Mouse (Mus musculus) common myeloid progenitor, adult 5-6 weeks (primary cell): ENCODE results near the gene Gm5150. TPM values are rescaled to one million over a fixed set of nuclear protein-coding genes. Genes with fewer than 3 reads are reported as not detected.
"Not testable (repeated sequence)": the region's sequence is repeated elsewhere in the genome, so short reads cannot be mapped to it uniquely, and the experiment has no call there.

ENCODE experiments used
- ATAC-seq: replicated peaks from 2 replicates; pipeline ENCODE4 v1.8.0; 2016; ENCODE audit warnings: low read depth, mild to moderate bottlenecking, moderate TSS enrichment, inconsistent platforms; ENCODE audit not compliant: poor library complexity, severe bottlenecking
- total RNA-seq: library from RNA; stranded (forward); fragments of 200-1000, 187-1606 nt; gene quantifications from 2 replicates; pipeline ENCODE4 v1.2.3, GENCODE M21; 2017

Gm5150 gene
- total RNA-seq = not detected in 2 replicates

- peak; percentile 81 for ATAC-seq
These were observed at the start of gene Gm5150 for GRCm38 (mm10) chr3:16006215-16006614. TSS of gene Gm5150 (minus strand) at chr3:16006437.

- ATAC-seq = not testable (repeated sequence)
These were observed 45.5 kb upstream of the Gm5150 start for GRCm38 (mm10) chr3:16051736-16052135.

DNA sequence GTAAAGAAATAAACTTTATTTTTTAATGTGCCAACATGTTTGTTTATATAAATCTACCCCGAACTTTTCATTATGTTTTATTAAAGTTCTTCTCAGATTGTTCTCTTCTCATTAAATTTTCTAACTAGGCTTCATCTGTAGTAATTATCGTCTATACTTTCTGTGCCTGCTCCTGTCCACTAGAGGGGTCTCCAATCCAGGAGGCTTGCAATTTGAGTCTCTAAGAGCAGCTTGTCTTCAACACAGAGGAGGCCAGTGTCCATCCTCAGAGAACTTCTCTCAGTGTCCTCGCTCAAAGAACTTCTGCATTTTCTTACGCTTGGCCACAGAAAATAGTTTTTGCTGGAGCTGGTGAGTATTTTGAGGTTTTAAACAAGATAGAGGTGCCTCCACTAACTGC is 41.1 kb upstream of the Gm5150 start:
- no peak for ATAC-seq

DNA sequence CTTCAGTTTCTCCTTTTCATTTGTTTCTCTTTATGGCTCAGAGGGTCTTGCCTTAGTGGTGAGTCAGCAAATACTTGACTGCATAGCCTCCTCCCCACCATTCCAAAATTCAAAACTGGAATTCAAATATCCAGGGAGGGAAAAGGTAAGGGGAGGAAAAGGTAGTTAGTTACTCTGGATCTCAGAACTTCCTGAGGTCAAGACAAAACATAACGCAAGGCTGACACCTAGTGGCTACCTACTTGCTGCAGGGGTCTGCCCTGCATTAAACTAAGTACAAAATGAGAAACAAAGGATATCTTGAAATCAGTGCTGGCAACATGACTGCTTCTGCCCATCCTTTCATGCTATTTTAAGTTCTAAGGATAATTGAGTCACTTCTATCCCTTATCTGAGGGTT is 37.1 kb upstream of the Gm5150 start:
- peak; percentile 87 for ATAC-seq

DNA sequence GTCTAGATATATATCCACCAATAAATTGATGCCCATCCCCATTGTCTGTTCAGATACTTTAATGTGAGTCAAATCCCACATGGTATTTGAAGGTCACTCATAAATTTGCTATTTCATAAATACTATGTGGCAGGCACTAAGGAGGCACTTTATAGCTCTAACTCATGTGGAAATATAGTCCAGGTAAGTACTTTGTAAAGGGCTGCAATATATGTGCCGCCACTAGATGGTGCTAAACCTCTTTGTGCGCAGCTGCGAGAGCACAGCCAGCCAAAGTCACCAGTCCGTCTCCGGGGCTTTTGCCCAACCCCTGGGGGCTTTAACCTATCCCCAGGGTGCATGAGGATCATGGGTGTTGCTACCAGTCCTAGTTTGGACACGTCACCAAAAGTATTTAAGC is 18.8 kb upstream of the Gm5150 start:
- peak; percentile 62; the same call in 1 of the 2 replicates for ATAC-seq

GRCm38 (mm10) chr3:16022214-16022613 is 16.0 kb upstream of the Gm5150 start:
- ATAC-seq = peak; percentile 47

DNA sequence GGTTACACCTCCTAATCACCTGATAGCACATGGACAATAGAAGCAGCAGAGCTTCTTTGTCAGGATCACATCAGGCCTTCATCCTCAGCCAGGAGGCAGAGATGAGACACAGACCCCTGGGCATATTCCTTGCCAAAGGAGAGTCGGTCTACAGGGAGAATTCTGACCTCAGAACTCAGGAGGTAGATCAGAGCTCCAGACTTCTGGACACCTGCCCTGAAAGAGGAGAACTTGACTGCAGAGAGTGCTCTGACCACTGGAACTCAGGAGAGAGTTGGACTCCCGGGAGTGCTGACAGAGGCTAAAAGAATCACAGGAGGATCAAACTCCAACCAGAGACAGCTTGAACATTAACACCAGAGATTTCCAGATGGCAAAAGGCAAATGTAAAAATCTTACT is 8.2 kb upstream of the Gm5150 start:
- ATAC-seq = not testable (repeated sequence)

GRCm38 (mm10) chr3:16007827-16008226 is 1.6 kb upstream of the Gm5150 start:
- ATAC-seq = peak; percentile 94

DNA sequence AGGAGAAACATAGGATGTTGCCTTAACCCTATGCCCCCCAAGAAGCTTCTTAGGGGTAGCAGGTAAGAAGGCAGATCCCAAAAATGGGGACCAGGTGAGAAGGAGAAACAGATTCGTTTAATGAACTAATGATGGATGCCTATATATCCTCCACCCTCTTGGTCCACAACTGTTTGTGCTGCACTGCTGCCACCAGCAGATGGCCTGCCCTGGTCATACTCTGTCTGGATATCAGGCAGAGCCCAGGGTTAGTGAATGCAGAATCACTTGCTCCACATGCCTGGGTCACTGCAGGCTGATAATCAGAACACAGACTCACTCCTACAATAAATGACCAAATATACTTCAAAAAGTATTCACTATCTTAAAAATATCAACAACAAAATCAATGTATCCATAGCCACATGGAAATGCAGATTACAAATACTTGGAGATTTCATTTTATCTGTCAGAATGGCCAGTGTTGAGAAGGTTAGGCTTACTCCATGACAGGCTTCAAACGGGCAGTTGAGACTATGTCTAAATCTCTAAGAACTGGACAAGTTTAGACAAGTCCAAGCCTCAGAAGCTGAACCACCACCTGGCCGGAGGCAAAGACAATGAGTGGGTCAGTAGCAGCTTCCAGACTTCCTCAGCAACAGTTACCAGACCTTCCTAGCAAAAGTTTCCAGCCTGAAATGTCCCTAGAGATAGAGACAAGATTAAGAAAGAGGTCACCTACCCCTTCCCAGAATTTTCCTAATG is 2.2 kb downstream of the Gm5150 start:
- ATAC-seq = no peak

- ATAC-seq = not testable (repeated sequence)
These were observed 6.8 kb downstream of the Gm5150 start for GRCm38 (mm10) chr3:15999479-15999878.

GRCm38 (mm10) chr3:15982216-15982615 is 24.0 kb downstream of the Gm5150 start:
- ATAC-seq = no peak

DNA sequence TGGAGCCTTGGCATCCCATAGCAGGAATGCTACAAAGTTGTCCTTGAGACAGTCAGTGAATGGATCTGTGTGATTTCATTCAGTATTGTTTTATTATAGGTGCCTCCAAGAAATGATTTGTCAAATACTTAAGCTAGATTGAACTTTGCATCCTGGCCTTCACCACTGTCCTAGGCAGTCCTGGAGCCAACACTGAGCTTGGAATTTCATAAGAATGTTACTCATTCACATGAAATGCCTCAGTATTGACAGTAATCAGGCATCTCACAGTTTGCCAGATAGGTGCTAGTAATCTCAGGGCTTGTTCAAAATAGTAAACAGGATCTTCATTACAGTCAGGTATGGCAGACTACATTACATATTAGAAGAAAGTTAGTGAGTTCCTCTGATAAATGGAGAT is 49.3 kb downstream of the Gm5150 start:
- no peak for ATAC-seq

Other genes with a start within 250 kb of the Gm5150 start
- not detected in 2 replicates for gene Sirpb1c, start 157.9 kb downstream of the Gm5150 start, total RNA-seq